Mouse (Mus musculus) E14TG2a.4 (cell line): ENCODE results near the gene Gm20605.

Experiments used
- H3K27me3 ChIP-seq: 2 replicates; pipeline ENCODE4 v1.6.1; 2014; ENCODE audit warnings: low read length, control low read depth; ENCODE audit not compliant: insufficient read depth
- H3K36me3 ChIP-seq: 2 replicates; pipeline ENCODE4 v1.6.1; 2014; ENCODE audit warnings: low read length, control low read depth; ENCODE audit not compliant: insufficient read depth
- H3K4me1 ChIP-seq: replicated peaks from 2 replicates; pipeline ENCODE4 v1.6.1; 2014; ENCODE audit warnings: low read depth, low read length, control low read depth
- H3K4me3 ChIP-seq: replicated peaks from 2 replicates; pipeline ENCODE4 v1.5.1; 2014; ENCODE audit warnings: mild to moderate bottlenecking, low read length
- H3K9me3 ChIP-seq: 2 replicates; pipeline ENCODE4 v1.6.1; 2014; ENCODE audit warnings: low read length, control low read depth
- CTCF ChIP-seq: conservative IDR thresholded peaks from 2 replicates; pipeline ENCODE4 v1.5.1; 2014; ENCODE audit warnings: low read length
- NANOG ChIP-seq: IDR thresholded peaks from 2 replicates; pipeline ENCODE4 v1.6.1; 2014; ENCODE audit warnings: borderline replicate concordance, low read length, mixed read lengths
- POU5F1 ChIP-seq: IDR thresholded peaks from 2 replicates; pipeline ENCODE4 v1.6.1; 2014; ENCODE audit warnings: low read length, borderline replicate concordance

The Gm20605 gene

DNA sequence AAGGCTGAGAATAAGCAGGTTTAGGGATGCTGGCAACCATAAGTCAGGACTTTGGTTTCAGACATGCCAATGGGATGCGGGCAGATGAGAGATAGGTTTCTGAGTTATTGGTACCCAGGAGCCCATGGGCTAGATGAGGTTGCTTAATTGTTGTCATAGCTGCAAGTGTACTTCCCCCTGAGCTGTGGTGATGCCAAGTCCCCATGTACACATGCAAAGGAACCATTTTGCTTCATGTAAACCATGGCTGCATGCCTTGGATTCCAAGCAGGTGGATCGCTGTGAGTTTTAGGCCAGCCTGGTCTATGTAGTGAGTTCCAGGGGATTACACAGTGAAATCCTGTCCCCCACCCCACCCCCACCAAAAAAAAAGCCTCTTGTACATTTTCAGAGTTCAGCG, 56.7 kb downstream of the Gm20605 start:
- peaks cover 18% of the 10 kb centered on the region for H3K27me3 ChIP-seq
- H3K9me3 ChIP-seq = no peaks in the 10 kb centered on the region
- H3K4me3 ChIP-seq = no peak overlapping the region
- H3K36me3 ChIP-seq = peaks cover 12% of the 10 kb centered on the region
- H3K4me1 ChIP-seq = peaks cover 37% of the 10 kb centered on the region
- TF ChIP-seq CTCF (no peak), NANOG (no peak), POU5F1 (no peak)

DNA sequence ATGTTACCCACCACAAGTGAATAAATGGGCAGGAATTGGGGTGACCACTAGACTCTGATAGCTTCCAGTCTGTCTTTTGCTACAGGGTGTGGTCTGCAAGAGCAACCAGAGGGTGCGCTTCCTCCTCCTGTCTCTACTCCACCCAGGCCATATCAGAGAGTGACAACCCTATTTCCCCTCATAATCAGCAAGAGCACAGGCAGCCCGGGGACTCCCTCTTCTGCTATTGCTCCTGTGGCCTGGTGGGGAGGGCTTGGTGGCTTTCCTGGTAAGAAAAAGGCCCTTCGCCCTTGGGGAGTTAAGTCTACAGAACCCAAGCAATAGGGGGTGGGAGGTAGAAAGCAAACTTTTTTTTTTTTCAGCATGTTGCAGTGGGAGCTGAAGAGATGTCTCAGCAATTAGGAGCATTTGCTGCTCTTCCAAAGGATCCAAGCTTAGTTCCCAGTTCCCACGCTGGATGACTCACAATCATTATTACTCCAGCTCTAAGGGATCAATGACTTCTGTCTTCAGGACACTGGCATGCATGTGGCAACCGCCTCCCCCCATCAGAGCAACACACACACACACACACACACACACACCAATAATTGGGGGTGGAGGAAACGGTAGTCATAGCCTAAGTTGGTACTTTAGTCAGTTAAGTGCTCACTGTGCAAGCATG, 57.3 kb downstream of the Gm20605 start:
- TF ChIP-seq POU5F1 = no peak
- no peak for TF ChIP-seq NANOG
- no peak for TF ChIP-seq CTCF
- no peak overlapping the region for H3K4me3 ChIP-seq
- peaks cover 18% of the 10 kb centered on the region for H3K27me3 ChIP-seq
- peaks cover 10% of the 10 kb centered on the region for H3K36me3 ChIP-seq
- peaks cover 32% of the 10 kb centered on the region for H3K4me1 ChIP-seq
- H3K9me3 ChIP-seq = no peaks in the 10 kb centered on the region

DNA sequence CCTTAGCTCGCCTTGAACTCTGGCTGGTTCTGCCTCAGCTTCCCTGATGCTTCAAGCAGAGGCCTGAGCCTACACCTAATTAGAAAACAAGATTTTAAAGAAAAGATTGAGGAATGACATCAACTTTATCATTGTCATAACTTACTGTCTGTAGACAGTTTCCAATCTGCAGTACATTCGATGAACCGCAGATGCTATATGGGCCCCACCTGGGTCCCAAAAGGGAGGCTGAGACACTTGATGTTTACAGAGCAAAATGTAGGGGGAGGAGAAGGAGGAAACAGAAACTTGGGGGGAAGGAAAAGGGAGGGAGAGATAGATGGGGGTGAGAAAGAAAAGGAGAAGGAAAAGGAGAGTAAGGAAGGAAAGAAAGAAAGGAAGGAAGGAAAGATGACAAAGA, 61.0 kb downstream of the Gm20605 start:
- Histone ChIP-seq H3K9me3 (no peaks in the 10 kb centered on the region), H3K27me3 (peaks cover 9% of the 10 kb centered on the region), H3K4me3 (no peak overlapping the region), H3K36me3 (no peaks in the 10 kb centered on the region), H3K4me1 (peaks cover 36% of the 10 kb centered on the region)
- no peak for TF ChIP-seq POU5F1
- no peak for TF ChIP-seq NANOG
- TF ChIP-seq CTCF = no peak

DNA sequence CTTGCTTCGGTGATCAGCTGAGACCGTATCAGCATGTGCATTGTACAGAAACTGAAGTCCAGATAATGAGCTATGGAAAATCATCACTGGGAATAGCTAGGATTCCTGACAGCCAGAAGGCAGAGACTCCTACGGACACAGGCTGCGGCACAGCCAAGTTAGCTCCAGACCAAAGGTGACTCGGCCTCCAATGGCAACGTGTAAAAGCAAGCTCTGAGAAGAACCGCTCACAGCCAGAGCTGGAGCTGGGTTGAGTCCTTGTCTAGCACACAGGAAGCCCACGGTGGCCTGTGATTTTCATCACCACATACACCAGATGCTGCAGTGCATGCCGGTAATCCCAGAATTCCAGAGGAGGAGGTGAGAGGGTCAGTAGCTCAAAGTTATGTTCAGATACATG, 61.6 kb downstream of the Gm20605 start:
- H3K36me3 ChIP-seq = no peaks in the 10 kb centered on the region
- peaks cover 6% of the 10 kb centered on the region for H3K27me3 ChIP-seq
- no peaks in the 10 kb centered on the region for H3K9me3 ChIP-seq
- no peak for TF ChIP-seq CTCF
- no peak for TF ChIP-seq NANOG
- TF ChIP-seq POU5F1 = no peak
- H3K4me3 ChIP-seq = no peak overlapping the region
- H3K4me1 ChIP-seq = peaks cover 36% of the 10 kb centered on the region

DNA sequence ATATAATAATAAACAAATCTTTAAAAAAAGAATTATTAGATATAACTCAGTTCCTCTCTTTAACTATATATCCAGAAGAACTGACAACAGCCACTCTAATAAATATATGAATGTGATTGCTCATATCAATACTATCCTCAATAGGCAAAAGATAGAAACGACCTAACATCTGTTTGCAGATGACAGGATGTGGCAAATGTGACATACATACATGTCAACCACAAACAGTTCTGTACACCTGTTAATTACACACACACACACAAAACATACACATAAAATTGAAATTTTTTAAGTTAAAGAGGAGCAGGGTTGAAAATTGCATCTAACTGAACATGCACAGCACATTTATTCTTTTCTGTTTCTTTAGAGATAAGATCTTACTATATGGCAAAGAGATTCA, 62.9 kb downstream of the Gm20605 start:
- Histone ChIP-seq H3K27me3 (no peaks in the 10 kb centered on the region), H3K9me3 (no peaks in the 10 kb centered on the region), H3K4me3 (no peak overlapping the region), H3K4me1 (peaks cover 43% of the 10 kb centered on the region), H3K36me3 (no peaks in the 10 kb centered on the region)
- TF ChIP-seq NANOG (no peak), CTCF (no peak), POU5F1 (no peak)
